Mouse (Mus musculus): ENCODE measurements at regions not wholly inside any gene's neighbourhood (a gene's known extent, or its start where the extent isn't known, plus 50 kb on each side); places are given as distances from the start of the nearest gene placed in this dataset.

DNA sequence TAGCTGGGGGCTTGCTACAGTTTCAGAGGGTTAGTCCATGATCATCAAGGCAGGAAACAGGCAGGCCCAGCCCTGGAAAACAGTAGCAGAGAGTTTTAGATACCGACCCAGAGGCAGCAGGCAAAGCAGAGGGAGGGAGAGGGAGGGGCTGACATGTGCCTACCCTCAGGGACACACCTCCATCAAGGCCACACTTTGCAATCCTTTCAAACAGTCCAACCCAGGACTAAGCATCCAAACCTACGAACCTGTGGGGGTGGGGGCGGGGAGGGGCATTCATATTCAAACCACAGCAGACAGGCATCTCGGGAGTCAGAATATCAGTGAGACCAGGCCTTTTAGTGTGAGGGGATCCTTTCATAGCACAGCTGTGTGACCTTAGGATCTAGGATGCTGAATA lies 103.2 kb downstream of the Fam168b start:
- no peak for ATAC-seq (ENCODE audit: low TSS enrichment)

DNA sequence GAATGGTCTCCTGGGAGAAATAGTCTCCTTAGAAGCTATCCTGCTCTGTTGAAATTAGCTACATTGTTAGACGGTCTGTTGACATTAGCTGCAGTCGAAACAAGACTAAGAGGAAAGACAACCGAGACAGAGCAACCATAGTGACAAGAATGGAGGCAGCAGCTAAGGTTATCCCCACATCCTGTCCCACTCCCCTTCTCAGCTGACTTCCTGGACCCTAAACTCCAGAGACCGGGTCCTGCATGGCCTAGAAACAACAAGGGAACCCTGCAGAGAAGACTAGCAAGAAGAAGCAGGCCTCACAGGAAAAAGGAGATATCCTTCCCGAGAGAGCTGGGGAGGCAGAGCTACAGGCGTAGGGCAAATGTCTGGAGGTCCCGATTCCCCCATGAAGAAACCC lies 102.0 kb downstream of the Fam168b start:
- no peak for ATAC-seq (ENCODE audit: low TSS enrichment)

- peak; percentile 46 for ATAC-seq (ENCODE audit: low TSS enrichment)
Measured at GRCm38 (mm10) chr1:34742234-34742633, 100.6 kb downstream of the Fam168b start.

GRCm38 (mm10) chr1:34745881-34746280 lies 97.0 kb downstream of the Fam168b start:
- no peak for ATAC-seq (ENCODE audit: low TSS enrichment)

DNA sequence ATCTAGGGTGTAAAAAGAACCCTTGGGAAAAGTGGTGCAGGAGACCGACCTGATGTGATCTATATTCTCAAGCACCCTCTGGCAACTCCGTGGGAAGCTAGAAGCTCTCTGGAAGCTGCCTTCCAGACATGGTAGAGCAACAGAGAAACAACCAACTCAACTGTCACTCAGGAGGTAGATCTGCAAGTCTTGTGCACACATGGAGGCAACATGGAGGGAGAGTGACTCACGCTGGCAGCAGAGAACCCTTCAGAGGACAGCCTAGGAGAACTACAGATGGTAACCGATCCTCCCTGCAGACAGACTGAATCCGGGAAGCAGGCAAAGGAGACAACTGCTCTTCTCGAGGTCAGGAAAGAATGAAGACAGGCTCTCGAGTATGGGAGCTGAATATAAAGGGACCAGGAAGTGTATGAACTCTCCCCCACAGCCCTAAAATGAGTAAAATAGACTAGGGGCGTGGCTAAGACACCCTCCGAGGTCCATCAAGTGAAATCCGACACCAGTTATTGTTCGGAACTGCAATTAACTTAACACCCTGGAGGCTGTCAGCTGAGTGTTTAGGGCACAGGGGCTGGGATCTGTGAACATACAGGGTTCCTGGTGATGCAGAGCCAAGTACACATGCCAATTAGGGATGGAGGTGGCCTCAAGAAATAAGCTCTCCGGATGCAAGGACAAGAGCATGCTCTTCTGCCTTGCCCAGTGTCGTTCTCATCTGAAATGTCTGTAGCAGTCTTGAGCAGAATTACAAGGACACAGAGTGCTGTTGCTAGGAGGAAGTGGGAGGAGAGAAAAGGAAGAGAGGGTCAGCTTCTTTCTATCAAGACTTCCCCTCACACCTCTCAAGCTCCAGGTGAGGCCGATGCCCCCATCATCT lies 93.5 kb downstream of the Fam168b start:
- peak; percentile 70 for ATAC-seq (ENCODE audit: low TSS enrichment)

DNA sequence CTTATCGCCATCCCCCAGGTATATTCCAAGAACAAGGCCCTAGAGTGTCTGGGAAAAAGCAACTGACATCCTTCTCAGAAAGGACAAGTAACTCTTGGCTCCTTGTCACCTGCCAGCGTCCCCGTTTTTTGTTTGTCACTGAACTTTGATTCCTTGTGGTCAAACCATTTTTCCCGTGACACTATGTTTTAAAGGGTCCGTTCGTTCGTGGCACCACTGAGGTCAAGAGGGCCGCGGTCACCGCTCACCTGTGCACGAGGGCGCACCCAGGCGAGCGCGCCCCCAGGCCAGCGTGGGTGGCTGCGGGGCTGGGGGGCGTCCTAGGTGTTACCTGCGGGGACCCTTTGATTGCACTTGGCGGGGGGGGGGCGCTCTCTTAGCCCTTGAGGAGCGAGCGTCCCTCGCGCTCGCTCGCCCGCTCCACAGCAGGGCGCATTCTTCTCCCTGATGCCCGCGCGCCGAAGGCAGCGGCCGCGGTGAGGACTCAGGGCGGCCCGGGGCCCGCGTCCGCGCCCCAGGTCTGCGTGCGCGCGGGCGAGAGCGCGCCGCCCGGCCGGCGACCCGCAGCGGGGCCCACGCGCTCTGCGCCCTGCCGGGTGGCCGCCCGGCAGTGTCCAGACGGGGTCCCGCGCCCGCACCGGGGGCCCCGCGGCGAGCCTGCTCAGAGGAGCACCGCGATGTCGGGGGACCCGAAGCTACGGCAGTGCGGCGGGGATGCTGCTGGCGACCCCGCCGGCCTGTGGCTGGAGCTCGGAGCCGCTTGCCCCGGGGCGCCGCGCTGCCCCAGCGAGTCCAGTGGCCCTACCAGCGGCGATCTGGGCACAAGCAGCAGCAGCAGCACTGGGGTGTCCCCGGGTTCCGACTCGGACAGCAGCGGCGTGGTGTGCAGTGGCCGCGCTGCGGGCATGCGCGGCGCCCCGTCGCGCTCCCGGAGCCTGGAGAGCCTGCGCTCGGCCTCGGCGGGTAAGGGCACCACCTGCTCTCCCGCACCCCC lies 92.5 kb downstream of the Fam168b start:
- peak; percentile 66 for ATAC-seq (ENCODE audit: low TSS enrichment)

GRCm38 (mm10) chr1:34751128-34751527 lies 91.7 kb downstream of the Fam168b start:
- ATAC-seq (ENCODE audit: low TSS enrichment): no peak

DNA sequence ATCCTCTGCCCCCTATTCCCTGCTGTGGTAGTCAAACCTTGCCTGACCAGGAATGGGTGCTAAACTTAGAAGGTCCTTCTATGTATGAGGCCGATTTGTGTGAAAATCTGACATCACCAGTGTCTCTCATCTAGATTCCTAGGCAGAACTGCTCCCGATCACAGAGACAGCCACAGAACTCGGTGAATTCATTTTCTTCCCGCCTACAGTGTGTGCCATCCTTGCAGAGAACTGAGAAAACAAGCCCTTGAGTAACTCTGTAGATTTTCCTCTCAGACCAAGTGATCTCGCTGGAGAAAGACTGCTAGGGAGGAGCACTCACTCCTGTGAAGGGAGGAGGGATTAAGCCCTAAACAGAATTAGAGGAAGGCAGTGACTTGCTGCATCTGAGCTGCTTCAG lies 89.3 kb downstream of the Fam168b start:
- ATAC-seq (ENCODE audit: low TSS enrichment): peak; percentile 74

- peak; percentile 77 for ATAC-seq (ENCODE audit: low TSS enrichment)
Measured at GRCm38 (mm10) chr1:34760547-34760946, 82.3 kb downstream of the Fam168b start.

DNA sequence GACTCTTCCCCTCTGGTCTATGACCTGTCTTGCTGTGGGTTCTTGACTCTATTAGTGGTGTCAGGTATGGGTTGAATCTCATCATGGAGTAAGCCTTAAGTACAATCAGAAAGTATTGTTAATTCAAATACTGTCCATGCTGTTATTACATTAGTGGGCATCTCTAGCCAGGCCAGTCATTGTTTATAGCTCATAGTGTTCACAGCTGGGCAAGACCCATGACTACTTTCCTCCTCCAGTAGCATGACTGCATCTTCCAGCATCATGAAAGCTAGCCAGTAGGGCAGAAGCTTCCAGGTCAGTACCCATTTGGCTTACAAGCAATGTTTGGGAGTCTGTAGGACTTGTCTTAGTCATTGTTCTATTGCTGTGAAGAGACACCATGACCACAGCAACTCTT lies 81.4 kb downstream of the Fam168b start:
- no peak for ATAC-seq (ENCODE audit: low TSS enrichment)

GRCm38 (mm10) chr1:34761870-34762269 lies 81.0 kb downstream of the Fam168b start:
- no peak for ATAC-seq (ENCODE audit: low TSS enrichment)

All from frontal cortex, adult (tissue).